ENCODE assay signal across 10 mouse cellular contexts in the genomic region with DNA sequence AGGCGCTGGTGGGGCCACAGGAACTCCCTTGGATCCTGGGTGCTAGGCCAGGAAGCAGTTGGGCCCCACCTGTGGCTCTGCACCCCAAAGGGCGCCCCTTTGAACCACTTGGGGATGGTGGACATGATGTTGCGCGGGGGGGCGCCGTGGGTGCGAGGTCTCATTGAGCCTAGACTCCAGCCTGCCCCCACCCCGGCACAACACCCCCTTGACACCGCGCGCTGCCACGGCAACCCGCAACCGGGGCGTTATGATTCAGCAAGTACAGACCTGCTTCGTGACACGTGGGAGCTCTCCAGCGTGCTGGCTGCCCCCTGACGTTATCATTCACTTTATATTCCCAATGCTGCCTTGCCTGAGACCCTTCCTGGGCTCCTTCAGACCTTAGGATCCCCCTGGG. TPM values are rescaled to one million over a fixed set of nuclear protein-coding genes. Genes with fewer than 3 reads are reported as not detected.
DNase-seq lines count a peak whose midpoint lies in the region; ATAC-seq and TF ChIP-seq lines count a peak whose summit lies in the region.
"Had no signal": no experiment of that assay in that cellular context is flagged by ENCODE, and none has a peak within 500 bp of the region (broad histone marks: within the 10 kb centered on the region; RNA-seq: fewer than 3 reads in every experiment).

Lexm (minus strand) TSS at position 186 of the 400 bp plus-strand sequence.

- H3K36me3 ChIP-seq in E14TG2a.4 (ENCODE audit: insufficient read depth, low read length): no peaks in the 10 kb centered on the region
- H3K36me3 ChIP-seq in forebrain, embryonic 12.5 days (replicated peaks): no peaks in the 10 kb centered on the region
- no peaks in the 10 kb centered on the region for H3K36me3 ChIP-seq in liver, embryonic 11.5 days (ENCODE audit: control insufficient read depth, insufficient read depth, low read length)
- H3K36me3 ChIP-seq in stomach, embryonic 16.5 days (ENCODE audit: control insufficient read depth, insufficient read depth, low read length): no peaks in the 10 kb centered on the region

- peak; percentile 9 for DNase-seq in adrenal gland, postnatal 25 days
- no peak for DNase-seq in adrenal gland, adult 18-20 months (ENCODE audit: low spot score in 2 of 2)
- DNase-seq in liver, embryonic 11.5 days (ENCODE audit: low spot score): no peak
- DNase-seq in left cerebral cortex, adult 8-10 months (ENCODE audit: low spot score in 2 of 2): no peak
- DNase-seq in cerebellum, adult 9-11 months: no peak

- H3K27ac ChIP-seq in forebrain, embryonic 12.5 days: no peak within 1 kb of the TSS
- no peak within 1 kb of the TSS for H3K27ac ChIP-seq in liver, embryonic 11.5 days (ENCODE audit: low read depth, low read length)
- no peak within 1 kb of the TSS for H3K27ac ChIP-seq in stomach, embryonic 16.5 days (ENCODE audit: low read length)

- H3K4me1 ChIP-seq in E14TG2a.4 (replicated peaks; ENCODE audit: low read depth, low read length): peaks cover 67% of the 10 kb centered on the region
- H3K4me1 ChIP-seq in forebrain, embryonic 12.5 days: peaks cover 8% of the 10 kb centered on the region
- H3K4me1 ChIP-seq in liver, embryonic 11.5 days (replicated peaks; ENCODE audit: control insufficient read depth, insufficient read depth, low read length): peaks cover 7% of the 10 kb centered on the region
- peaks cover 7% of the 10 kb centered on the region for H3K4me1 ChIP-seq in stomach, embryonic 16.5 days (ENCODE audit: control insufficient read depth, insufficient read depth, low read length)

- no peak for TF ChIP-seq CTCF in E14TG2a.4 (conservative IDR thresholded peaks at IDR 0.05; ENCODE audit: low read length)

- ATAC-seq in forebrain, embryonic 12.5 days (ENCODE audit: low FRiP score): no peak
- ATAC-seq in liver, embryonic 11.5 days (replicated peaks; ENCODE audit: low FRiP score): no peak
- ATAC-seq in stomach, embryonic 16.5 days (ENCODE audit: insufficient read depth, low FRiP score): no peak

- whole genome bisulfite sequencing in forebrain, embryonic 12.5 days: 2% methylated on average over 19 of the region's 19 CpGs
- 3% methylated on average over 19 of the region's 19 CpGs for WGBS in liver, embryonic 11.5 days
- under 1% methylated on average over 19 of the region's 19 CpGs for WGBS in stomach, embryonic 16.5 days

- no peaks in the 10 kb centered on the region for H3K9me3 ChIP-seq in E14TG2a.4 (ENCODE audit: low read length)
- H3K9me3 ChIP-seq in forebrain, embryonic 12.5 days: no peaks in the 10 kb centered on the region
- no peaks in the 10 kb centered on the region for H3K9me3 ChIP-seq in liver, embryonic 11.5 days (ENCODE audit: control insufficient read depth, low read length)
- H3K9me3 ChIP-seq in stomach, embryonic 16.5 days (replicated peaks; ENCODE audit: control insufficient read depth, low read length): no peaks in the 10 kb centered on the region

- peak within 1 kb of the TSS; percentile 74 for H3K4me3 ChIP-seq in E14TG2a.4 (replicated peaks; ENCODE audit: low read length)
- H3K4me3 ChIP-seq in forebrain, embryonic 12.5 days (replicated peaks): peak within 1 kb of the TSS; percentile 24
- peak within 1 kb of the TSS; percentile 29 for H3K4me3 ChIP-seq in liver, embryonic 11.5 days (ENCODE audit: low read depth, low read length)
- peak within 1 kb of the TSS; percentile 21; the same call in 1 of the 2 replicates for H3K4me3 ChIP-seq in stomach, embryonic 16.5 days (replicated peaks; ENCODE audit: low read length)

- no peak within 1 kb of the TSS for H3K9ac ChIP-seq in forebrain, embryonic 12.5 days
- no peak within 1 kb of the TSS for H3K9ac ChIP-seq in liver, embryonic 11.5 days (ENCODE audit: low read depth, low read length)
- H3K9ac ChIP-seq in stomach, embryonic 16.5 days (ENCODE audit: low read length): 0 out of 2 replicates have a peak within 1 kb of the TSS, but pooled peaks have one; percentile 18

- peak within 1 kb of the TSS; percentile 51 for H3K4me2 ChIP-seq in forebrain, embryonic 12.5 days
- H3K4me2 ChIP-seq in liver, embryonic 11.5 days: peak within 1 kb of the TSS; percentile 58
- H3K4me2 ChIP-seq in stomach, embryonic 16.5 days (ENCODE audit: low read depth, low read length): peak within 1 kb of the TSS; percentile 48

- peaks cover 7% of the 10 kb centered on the region for H3K27me3 ChIP-seq in E14TG2a.4 (ENCODE audit: insufficient read depth, low read length)
- H3K27me3 ChIP-seq in forebrain, embryonic 12.5 days: peaks cover 25% of the 10 kb centered on the region
- H3K27me3 ChIP-seq in liver, embryonic 11.5 days (replicated peaks; ENCODE audit: control insufficient read depth, insufficient read depth, low read length): peaks cover 17% of the 10 kb centered on the region
- H3K27me3 ChIP-seq in stomach, embryonic 16.5 days (ENCODE audit: control insufficient read depth, insufficient read depth, low read length): 0 out of 2 replicates have a peak, but pooled peaks cover 3% of the 10 kb centered on the region

RNA-seq across cellular contexts. Expression of gene Lexm, which starts in this region (rescaled TPM):
- not detected in 2 replicates for total RNA-seq in adrenal gland, postnatal 25 days (2021)
- total RNA-seq in adrenal gland, adult 18-20 months (2021): not detected
- 0.17 and 0.42 TPM in 2 replicates for polyA plus RNA-seq in forebrain, embryonic 12.5 days (2016; fragmentation: Nextera tagmentation; extraction: Ambion mirVana)
- 0.30 and 0.52 TPM in 2 replicates for polyA plus RNA-seq in liver, embryonic 11.5 days (2014; fragmentation: Nextera tagmentation; extraction: Ambion mirVana)
- not detected in 2 replicates for polyA plus RNA-seq in stomach, embryonic 16.5 days (2015; fragmentation: Nextera tagmentation; extraction: Ambion mirVana)
- not detected for total RNA-seq in left cerebral cortex, adult 8-10 months (2022)
- polyA plus RNA-seq: C2C12; large intestine, adult 2 months had no signal

Comparison
In these comparisons a context has a peak if more than half of its experiments do, and no peak if none do; other contexts are left out.
1. Peak in DNase-seq in adrenal gland, postnatal 25 days; RNA of the gene not detected or under 1 TPM.
2. H3K4me3 ChIP-seq: peak in every context shown above with its lines; median percentile 74 in E14TG2a.4; 29 in liver, embryonic 11.5 days; 24 in forebrain, embryonic 12.5 days; 21 in stomach, embryonic 16.5 days.